Mouse (Mus musculus) gastrocnemius, postnatal 14 days (tissue): ENCODE data around the gene Pbx1. TPM values are rescaled to one million over a fixed set of nuclear protein-coding genes. Genes with fewer than 3 reads are reported as not detected.

ENCODE experiments used
- DNase-seq: peaks from one replicate; pipeline ENCODE4 v3.0.0; 2021; ENCODE audit warnings: mixed read lengths
- intact Hi-C: fragments of 180-260 bp; cut with DNase I; formaldehyde crosslinking; loops from one replicate; pipeline ENCODE4 v1.15.1; 2025; ENCODE audit warnings: low total_unique reads
- total RNA-seq, 2 experiments: library from RNA; stranded (reverse); gene quantifications; 2 replicates each; pipeline ENCODE4 v1.2.3; 2021

Gene Pbx1
- total RNA-seq, 2 experiments from 2014 or later = 20.3 to 23.0 TPM

DNA sequence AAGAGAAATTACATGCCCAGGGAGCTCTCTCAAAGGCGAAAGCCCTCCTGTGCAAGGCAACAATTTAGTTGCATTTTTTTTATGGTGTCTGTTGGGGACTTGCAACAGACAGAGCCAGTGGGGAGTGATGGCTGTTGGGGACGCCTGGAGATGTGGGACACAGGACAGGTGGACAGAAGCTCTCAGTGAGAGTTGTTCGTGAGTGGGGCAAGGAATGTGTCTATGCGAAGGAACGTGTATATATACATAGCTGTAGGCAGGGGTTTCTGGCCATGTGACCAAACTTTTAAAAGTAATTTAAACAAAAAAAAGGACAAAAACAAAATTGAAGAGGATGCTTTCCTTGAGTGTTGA, 39.6 kb downstream of the Pbx1 start:
- DNase-seq = no peak
- intact Hi-C loops = no loop called here

DNA sequence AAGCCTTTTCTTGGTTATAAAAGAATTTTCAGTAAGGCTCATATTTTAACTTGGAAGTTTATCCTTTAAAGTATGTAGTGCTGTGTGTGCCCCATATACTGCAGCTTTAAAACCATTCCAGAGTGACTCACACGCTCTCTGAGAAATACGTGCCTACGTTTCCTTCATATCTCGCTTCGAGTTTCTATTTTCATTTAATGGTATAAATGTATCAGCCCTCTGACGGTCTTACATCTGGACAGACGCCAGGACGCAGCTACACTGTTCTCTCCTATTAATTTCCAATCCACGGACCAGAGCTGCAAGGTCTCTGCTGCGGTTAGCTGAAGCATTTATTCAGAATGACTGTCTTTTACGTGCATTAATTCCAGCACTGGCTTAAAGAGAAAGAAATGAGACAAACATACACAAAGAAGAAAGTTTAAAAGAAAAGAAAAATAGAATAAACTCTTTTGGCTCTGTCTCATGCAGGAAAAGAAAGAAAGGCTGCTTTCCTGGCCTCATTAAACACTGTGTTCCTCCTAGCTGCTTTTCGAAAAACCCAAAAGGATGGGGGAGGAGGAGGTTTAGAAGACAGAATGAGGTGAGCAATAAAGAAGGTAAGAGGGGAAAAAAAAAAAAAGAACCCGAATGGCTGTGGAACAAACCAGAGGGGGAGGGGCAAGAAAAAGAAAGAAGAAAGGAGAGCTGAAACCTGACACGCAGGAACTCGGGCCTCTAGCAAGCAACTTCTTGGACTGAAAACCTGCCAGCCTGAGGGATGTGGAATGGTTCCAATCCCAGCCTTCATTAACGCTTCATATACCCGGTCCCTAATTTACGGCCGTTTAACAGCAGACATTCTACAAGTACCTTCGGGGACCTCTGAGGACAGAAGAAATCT, 40.2 kb downstream of the Pbx1 start:
- peak; percentile 33 for DNase-seq
- intact Hi-C loops = no loop called here

DNA sequence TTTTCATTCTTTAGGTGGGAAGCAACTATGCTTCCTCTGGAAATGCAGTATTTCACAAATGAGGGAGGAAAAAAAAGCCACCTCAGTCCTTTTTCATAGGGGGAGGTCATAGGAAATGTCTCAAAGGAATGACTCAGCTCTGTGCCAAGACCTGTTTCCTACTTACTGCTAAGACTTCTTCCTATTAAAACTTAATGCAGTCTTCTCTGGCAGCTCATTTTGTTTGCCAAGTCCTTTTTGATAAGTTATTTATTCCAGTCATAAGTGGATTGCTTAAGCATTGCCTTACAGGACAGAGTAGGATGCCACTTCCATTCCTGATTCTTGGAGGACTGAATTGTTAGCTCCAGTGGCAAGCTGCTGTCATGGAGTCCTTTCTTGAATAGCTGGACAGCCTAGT, 41.3 kb downstream of the Pbx1 start:
- intact Hi-C loops = no loop called here
- DNase-seq = no peak

DNA sequence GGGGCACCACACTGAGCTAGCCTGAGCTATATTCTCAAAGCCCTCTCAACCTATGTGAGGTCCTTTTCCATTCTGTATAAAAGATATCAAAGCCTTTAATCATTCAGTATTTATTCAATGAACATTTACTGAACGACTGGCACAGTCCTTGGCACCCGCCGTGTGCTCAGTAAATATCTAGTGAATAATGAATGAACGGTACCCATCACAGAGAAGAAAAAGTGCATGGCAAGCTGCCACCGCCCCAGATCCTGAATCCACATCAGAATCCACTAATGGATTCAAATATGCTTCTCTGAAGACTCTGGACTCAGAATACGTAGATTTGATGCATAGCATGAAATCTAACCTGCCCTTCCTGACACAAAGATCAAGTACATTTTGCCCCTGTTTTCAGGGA, 45.9 kb downstream of the Pbx1 start:
- intact Hi-C loops = no loop called here
- DNase-seq = no peak

DNA sequence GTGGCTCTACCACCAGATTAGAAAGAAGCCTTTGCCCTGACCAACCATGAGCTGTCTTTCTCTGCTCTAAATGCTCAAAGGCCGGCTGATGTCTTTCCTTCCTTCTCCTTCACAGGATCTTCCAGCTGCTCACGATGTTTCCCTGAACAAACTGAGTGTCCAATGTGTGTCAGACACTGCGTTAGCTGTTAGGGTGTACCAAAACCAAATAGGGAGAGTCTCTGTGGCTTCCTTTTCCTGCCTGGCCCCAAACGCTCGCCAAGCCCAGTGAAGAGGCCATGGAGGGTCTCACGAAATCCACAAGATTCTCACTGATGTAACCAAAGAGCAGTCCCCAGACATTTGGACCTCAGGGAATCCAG, 47.5 kb downstream of the Pbx1 start:
- no peak for DNase-seq
- intact Hi-C loops = no loop called here

DNA sequence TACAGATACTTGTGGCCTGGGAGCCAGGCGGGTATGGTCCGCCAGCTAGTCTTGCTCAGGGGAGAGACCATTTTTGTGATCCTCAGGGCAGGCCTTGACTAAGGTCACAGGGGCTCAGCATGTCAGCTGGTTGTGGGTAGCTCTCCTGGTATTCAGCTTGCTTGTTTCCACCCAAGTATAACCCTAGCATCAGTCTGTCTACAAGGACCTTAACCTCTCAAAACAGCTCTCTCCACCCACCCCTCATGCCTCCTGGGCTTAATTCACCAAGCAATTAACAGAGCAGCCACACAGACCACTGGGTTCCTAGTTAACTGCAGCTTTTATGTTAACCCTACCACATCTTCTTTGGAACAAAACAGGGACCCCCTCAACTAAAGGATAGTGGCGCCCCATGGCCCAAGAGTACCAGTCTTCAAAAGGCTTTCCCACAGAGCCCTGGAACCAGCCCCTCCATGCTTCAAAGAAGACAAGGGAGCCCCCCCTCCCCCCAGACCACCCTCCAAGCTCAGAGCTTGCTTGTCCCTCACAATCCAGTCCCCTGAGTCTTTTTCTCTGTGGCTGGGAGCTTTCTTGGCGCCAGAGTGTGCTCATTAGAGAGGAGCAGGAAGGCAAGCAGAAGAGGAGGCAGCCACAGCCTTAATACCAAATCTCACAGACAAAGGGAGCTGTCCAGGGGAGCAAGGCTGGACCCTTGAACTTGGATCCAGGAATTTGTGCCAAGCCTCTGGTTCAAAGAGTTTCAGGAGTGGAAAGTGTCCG, 48.1 kb downstream of the Pbx1 start:
- intact Hi-C loops = no loop called here
- DNase-seq = no peak

DNA sequence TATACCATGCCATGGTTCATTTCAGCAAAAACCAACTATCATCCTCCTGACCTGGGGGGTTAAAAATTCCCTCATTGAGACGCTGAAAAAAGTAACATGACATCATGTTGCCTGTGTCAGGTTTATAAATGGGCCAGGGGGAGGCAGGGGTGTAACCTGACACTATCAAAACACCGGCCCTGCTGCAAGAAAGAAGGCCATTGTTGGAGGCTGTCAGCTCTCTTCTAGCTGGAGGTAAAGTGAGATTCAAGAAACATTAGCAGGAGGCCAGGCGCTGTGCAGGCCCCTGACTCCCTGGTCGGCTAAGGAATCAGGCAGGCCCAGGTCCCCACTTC, 49.3 kb downstream of the Pbx1 start:
- DNase-seq = no peak
- intact Hi-C loops = no loop called here

DNA sequence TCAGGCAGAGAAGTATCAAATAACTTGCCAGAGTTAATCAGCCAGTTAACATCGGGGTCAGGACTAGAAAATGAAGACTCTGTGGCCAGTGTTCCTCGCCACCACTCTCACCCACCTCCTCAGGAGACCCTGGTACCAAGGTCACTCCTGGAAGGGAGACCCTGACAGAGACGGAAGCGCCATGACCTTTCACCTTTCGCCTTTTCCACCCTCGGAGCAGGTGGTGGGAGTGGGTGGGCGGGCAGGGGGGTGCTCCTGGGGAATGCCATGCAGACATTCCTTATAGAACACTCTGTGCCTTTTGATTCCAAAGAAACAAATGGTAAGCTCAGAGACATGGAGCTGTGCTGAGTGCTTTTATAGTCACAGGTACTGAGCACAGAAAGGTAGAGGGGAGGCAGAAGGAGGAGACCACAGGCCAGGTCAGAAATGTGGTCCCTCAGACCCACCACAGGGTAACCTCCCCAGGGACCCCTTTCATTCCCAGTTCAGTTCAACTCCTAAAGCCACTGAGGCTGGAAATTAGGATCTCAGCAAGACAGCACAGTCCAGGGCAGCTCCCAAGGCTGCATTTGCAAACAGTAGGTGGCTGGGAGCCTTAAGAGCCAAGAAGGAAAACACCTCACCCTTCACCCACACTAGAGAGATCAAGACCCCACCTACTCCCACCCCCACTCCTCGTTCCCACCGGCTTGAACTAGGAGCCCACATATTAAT, 49.8 kb downstream of the Pbx1 start:
- intact Hi-C loops = no loop called here
- no peak for DNase-seq

DNA sequence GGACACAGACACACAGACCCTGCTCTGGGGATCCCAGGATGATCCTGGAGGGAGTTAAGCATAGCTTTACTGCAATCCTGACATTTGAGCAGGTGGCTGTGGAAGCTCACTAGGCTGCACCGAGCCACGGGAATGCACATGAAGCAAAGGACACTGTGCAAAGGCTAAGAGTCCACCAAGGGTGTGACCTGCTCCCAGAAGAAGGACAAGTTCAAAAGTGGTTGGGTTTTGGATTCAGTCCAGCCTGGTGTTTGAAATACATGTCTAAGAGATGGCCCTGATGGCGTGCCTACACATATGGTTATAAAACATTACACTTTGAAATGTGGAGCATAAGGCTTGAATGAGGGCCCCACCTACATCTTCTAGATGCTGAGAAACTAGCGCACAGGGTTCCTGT, 50.6 kb downstream of the Pbx1 start:
- intact Hi-C loops = no loop called here
- DNase-seq = no peak

DNA sequence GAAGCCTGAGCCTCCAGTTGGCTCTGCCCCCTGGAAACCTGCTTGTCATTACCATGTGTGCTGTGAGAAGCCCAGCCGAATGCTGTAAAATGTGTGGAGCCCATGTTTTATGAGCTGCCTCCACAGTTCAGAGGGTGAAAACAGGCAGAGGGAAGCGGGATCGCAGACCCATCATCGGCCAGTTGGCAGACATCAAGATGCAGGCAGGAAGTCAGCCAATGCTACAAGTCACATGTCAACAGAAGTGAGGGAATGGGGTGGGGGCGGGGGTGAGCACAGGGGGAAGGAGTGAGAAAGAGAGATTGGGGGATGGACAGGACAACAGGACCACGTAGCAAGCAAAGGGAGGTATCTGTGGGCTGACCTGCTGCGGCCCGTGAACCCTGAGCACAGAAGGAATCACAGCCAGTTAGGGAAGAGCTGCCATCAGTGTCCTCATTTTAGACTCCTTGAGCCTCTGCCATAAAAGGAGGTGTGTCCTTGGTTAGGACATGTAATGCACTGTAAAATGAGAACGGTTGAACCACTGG, 51.8 kb downstream of the Pbx1 start:
- intact Hi-C loops = no loop called here
- DNase-seq = peak; percentile 41

DNA sequence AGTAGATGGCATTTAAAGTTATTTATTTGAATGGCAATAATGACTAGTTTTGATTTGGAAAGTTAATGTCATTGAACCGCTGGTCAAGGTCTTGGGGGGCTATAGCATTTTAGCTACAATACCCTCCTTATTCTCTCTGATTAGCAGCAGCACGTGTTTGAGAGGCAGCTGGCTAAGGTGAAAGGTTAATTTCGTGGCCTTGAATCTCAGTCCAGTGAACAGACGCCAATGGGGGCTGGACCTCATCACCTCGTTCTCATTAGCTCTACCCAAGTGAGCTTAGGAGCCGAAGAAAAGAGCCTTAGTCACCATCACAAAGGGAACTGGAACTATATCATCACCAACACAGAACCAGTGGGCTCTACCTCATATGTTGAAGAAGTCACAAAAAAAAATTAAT, 54.4 kb downstream of the Pbx1 start:
- intact Hi-C loops = no loop called here

DNA sequence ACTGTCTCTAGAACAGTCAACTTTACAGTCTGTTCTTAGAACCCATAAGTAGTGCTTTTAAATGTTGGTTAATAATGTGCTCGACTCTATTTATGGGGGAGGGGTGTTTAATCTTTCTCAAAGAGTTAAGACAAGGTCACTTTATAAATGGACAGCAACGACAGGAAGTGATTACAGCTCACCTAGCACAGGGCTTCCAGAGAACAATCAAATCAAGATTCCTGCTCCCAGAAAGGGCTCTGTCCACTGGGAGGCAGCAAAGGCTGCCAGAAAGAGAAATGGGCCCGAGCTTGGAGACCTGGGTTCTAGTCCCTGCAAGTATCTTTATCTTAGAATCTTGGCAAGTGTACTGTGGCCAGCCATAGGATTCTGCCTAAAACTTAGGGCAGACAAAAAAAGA, 55.7 kb downstream of the Pbx1 start:
- intact Hi-C loops = no loop called here
- DNase-seq = no peak

More for the DNA sequence above, 54.4 kb downstream of the Pbx1 start:
- DNase-seq = no peak

DNA sequence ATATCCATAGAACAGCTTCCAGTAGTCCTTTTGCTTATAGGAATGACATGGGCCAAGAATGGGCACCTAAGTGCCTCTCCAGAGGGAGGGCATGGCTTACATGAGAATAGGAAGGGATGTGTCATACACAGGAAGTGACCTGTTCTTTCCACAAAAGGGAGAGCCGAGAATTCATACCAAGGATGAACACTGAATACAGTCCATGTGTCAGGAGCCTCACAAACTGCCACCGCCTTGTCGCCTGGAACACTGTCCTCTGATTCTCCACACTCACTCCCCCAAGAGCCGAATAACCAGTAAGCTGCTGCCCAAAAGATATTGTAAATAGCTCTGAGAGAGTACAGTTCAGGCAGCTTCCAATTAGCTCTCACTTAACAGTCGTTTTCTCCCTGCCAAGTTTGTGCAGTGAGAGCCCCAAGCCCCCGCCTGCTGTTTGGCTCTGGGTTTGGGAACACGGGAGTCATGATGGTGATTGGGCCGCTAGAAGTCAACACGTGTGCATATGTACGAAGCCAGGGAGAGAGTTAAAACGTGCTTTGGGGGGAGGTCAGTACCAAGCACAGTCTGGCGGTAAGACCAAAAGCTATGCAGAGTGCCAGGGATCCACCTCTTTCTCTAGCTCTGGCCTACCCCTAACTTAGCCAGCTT, 57.0 kb downstream of the Pbx1 start:
- intact Hi-C loops = no loop called here

DNA sequence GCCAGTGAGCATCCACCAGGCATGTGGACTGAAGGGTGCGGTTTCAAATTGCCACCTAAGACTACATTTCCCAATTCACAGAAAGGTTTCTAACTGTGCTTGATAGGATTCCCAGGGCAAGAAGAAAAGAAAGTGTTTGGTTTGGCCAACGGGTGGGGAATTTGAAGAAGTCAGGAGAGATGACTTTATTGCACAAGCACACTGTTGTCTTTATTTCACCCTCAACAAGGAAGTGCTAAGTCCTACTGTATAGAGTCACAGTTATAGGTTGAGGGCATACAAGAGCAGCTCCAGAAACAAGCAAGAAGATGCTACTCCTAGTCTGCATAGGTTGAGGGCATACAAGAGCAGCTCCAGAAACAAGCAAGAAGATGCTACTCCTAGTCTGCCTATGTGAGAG, 60.0 kb downstream of the Pbx1 start:
- intact Hi-C loops = no loop called here
- no peak for DNase-seq

More for the DNA sequence above, 57.0 kb downstream of the Pbx1 start:
- DNase-seq = peak; percentile 38

DNA sequence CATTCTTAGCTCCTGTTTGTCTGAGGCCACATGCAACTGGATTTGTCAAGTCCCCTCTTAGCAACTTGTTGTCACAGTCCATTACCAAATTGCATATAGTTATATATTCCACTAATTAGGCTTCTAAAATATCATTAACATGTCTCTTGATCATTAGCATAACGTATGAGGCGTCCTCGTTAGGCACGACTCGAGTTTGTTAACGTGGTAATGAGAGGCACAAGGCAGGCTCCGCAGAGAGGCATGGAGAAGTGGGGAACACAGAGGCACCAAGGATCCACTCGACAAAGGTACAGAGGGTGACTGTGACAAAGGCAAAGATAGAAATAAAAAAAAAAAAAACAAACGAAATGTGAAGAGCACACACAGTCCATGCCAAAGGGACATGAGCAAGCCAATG, 61.1 kb downstream of the Pbx1 start:
- intact Hi-C loops = no loop called here
- no peak for DNase-seq

DNA sequence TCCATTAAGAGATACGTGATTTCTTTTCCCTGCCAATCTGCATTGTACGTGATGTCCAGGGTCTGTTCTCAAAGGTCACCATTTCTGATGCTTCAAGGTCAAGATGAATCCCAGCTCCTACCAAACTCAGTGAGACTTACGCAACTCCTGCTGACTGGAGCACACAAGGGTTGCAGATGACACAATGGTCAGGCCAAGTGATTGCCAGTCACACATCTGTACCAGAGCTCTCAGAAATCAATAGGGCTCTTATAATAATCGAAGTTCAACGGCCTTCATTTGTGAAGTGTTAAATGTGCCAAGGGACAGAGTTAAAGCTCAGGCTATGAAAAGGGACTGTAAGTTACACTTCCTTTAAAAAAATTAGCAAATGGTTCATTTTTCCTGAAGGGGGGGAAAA, 65.8 kb downstream of the Pbx1 start:
- no peak for DNase-seq
- intact Hi-C loops = no loop called here

DNA sequence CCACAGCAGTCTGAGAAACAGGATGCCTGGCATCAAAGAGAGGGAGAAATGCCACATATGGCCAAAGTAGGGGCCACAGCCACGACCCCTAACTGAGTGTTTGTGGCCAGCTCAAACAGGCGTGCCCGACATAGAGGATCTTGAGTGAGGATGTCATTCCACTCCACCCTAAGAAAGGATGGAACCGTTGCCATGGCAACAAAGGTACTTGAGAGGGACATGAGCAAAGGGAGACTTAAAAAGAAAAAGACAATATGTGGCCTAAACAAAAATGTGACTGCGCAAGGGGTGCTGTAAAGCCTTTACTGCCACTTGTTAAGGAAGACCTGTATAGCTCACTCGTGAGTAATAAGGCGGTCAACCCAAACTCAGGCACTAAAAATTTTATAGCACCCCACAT, 67.7 kb downstream of the Pbx1 start:
- intact Hi-C loops = no loop called here
- no peak for DNase-seq

DNA sequence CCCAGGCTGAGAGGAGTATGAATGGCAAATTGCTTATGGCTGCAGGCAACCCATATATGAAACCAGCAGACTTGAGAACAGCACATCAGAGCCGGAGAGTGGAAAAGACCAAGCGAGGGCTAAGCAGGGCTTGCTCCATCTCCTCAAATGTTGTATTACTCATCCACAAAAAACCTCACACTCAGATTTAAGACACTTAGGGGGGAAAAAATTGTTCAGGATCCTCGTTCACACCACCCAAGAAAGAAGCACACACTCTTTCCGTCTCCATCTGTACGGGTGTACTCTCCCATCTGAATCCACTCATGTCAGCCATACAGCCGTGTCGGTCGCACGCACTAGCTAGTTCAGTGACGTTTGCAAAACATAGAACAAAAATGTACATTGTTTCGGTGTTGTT, 69.0 kb downstream of the Pbx1 start:
- intact Hi-C loops = no loop called here
- no peak for DNase-seq

DNA sequence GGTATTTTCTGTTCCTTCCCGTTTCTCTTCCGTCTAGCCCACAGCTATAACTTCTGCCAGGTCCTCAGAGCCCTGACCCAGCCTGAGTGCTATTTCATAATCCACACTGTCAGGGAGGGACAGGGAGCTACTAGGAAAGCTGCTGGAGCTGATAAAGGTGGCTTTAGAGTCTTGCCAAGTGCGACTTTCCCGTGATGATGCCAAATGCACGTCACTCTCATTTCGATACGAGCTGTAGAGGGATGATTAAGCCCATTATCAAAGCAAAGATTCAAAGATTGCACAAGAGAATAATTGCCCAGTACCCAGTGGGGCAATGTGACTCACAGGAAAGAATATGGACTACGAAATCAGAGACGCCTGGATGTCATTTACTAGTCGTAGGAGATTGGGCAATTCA, 69.6 kb downstream of the Pbx1 start:
- intact Hi-C loops = no loop called here
- no peak for DNase-seq
